Comparison of ENCODE assay signal across 9 mouse cellular contexts in the genomic region with DNA sequence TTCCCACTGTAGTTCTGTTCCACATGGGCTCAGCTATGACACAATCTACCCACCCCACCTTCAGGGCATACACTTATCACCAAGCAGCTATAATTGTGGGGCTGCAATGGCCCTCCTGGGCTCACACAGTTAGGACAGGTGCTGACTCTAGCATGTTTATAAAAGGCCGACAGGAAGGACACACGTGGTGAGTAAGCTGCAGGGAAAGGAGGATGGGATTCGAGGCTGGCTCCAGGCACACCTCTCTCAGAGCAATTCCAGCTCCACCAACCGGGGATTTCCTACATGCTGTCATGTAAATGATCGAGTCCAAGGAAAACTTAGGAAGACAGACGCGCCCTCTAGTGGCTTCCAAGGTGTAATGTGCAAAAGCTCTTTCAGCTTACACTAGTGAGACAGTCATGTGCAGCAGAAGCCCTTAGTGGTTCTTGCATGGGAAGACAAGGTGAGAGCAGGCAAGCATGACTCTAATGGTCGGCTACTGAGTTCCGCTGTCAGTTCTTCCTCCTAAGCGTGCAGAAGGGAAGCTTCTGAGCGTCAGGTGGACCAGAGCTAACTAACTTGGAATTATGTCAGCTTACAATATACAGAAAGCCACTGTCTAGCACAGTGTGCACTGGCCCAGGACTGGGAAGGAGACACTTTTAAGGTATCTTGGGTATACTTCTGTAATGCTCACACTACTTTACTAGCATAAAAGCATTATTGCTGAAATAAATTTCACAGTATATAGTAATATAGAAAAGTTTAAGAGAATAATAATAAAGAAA. TPM values are rescaled to one million over a fixed set of nuclear protein-coding genes. Genes with fewer than 3 reads are reported as not detected.
A peak's percentile ranks its signal among the peaks of the same experiment; 100 is the strongest.
DNase-seq lines count a peak whose midpoint lies in the region; ATAC-seq and TF ChIP-seq lines count a peak whose summit lies in the region.
"Had no signal": no experiment of that assay in that cellular context is flagged by ENCODE, and none has a peak within 500 bp of the region (broad histone marks: within the 10 kb centered on the region; RNA-seq: fewer than 3 reads in every experiment).

No protein-coding gene starts in this region.

- H3K36me3 ChIP-seq in lung, embryonic 16.5 days (ENCODE audit: control insufficient read depth, insufficient read depth, low read length) = peaks cover 12% of the 10 kb centered on the region

- peak; percentile 60 for ATAC-seq in lung, embryonic 16.5 days (ENCODE audit: low read depth)

- DNase-seq in NIH3T3 (ENCODE audit: low read depth) = peak; percentile 95
- DNase-seq in cerebellum, adult 9-10 months = peak; percentile 49
- DNase-seq in forelimb bud, embryonic 11.5 days (ENCODE audit: low read depth, low spot score) = peak; percentile 71
- DNase-seq in heart, postnatal 4 days = peak; percentile 87
- peak; percentile 70 to 77 for DNase-seq in layer of hippocampus, adult 2 months (ENCODE audit: low spot score in 2 of 2)
- peak; percentile 88 for DNase-seq in retina, embryonic 14.5 days (ENCODE audit: low spot score)
- no peak for DNase-seq in c-Kit-positive CD71-positive TER-119-positive erythroid progenitor cells, embryonic 14.5 days (ENCODE audit: low spot score)

- H3K4me3 ChIP-seq in layer of hippocampus, adult 2 months = no peak overlapping the region
- no peak overlapping the region for H3K4me3 ChIP-seq in lung, embryonic 16.5 days (ENCODE audit: low read length)
- H3K4me3 ChIP-seq: heart, embryonic 13.5 days had no signal

- H3K27me3 ChIP-seq in lung, embryonic 16.5 days (ENCODE audit: control insufficient read depth, insufficient read depth, low read depth, low read length) = no peaks in the 10 kb centered on the region
- H3K27me3 ChIP-seq: heart, embryonic 13.5 days had no signal

- H3K9ac ChIP-seq in lung, embryonic 16.5 days (ENCODE audit: low read length) = no peak overlapping the region
- H3K9ac ChIP-seq: heart, embryonic 13.5 days had no signal

- H3K27ac ChIP-seq in layer of hippocampus, adult 2 months = no peak overlapping the region
- H3K27ac ChIP-seq in lung, embryonic 16.5 days (ENCODE audit: low read length) = no peak overlapping the region
- H3K27ac ChIP-seq: heart, embryonic 13.5 days had no signal

- H3K4me2 ChIP-seq in lung, embryonic 16.5 days (ENCODE audit: low read depth, low read length) = no peak overlapping the region
- H3K4me2 ChIP-seq: heart, embryonic 13.5 days had no signal

- no peaks in the 10 kb centered on the region for H3K4me1 ChIP-seq in lung, embryonic 16.5 days (replicated peaks; ENCODE audit: control insufficient read depth, insufficient read depth, low read length)
- H3K4me1 ChIP-seq: heart, embryonic 13.5 days had no signal

- TF ChIP-seq CTCF in layer of hippocampus, adult 2 months (conservative IDR thresholded peaks at IDR 0.05) = peak; percentile 90

- H3K9me3 ChIP-seq in lung, embryonic 16.5 days (ENCODE audit: control insufficient read depth, low read length) = no peaks in the 10 kb centered on the region
- H3K9me3 ChIP-seq: heart, embryonic 13.5 days had no signal

- 28% methylated on average over 11 of the region's 11 CpGs for WGBS in lung, embryonic 16.5 days

RNA-seq across cellular contexts. Expression of a gene that starts 14.0 kb away (rescaled TPM):
- 10 to 100 TPM; 15.5 to 16.9 TPM for total RNA-seq in heart, postnatal 4 days (2021)
- 10 to 100 TPM; 14.9 to 19.1 TPM for total RNA-seq in layer of hippocampus, adult 2 months (2021)
- polyA plus RNA-seq in lung, embryonic 16.5 days (2015; fragmentation: Nextera tagmentation; extraction: Ambion mirVana) = 24.9 and 25.1 TPM in 2 replicates
